Mouse (Mus musculus) stomach, postnatal 0 days (tissue): ENCODE measurements around the gene Abcf2.

Experiments
- CTCF ChIP-seq: IDR thresholded peaks from 2 replicates; pipeline ENCODE4 v1.5.1; 2016; ENCODE audit warnings: antibody characterized with exemption, low read depth, mild to moderate bottlenecking, moderate library complexity
- EP300 ChIP-seq: optimal IDR thresholded peaks from 2 replicates; pipeline ENCODE3; 2016; ENCODE audit warnings: antibody characterized with exemption

- no peak for TF ChIP-seq CTCF
- no peak for TF ChIP-seq EP300
Observed at GRCm38 (mm10) chr5:24620626-24621025, 43.4 kb upstream of the Abcf2 start.
